Mouse (Mus musculus): Measurements from ENCODE around the gene Ddb1. TPM values are rescaled to one million over a fixed set of nuclear protein-coding genes. Genes with fewer than 3 reads are reported as not detected.

Ddb1 gene
- polyA plus RNA-seq, 1 experiment from 2014 or later = 251 TPM

DNA sequence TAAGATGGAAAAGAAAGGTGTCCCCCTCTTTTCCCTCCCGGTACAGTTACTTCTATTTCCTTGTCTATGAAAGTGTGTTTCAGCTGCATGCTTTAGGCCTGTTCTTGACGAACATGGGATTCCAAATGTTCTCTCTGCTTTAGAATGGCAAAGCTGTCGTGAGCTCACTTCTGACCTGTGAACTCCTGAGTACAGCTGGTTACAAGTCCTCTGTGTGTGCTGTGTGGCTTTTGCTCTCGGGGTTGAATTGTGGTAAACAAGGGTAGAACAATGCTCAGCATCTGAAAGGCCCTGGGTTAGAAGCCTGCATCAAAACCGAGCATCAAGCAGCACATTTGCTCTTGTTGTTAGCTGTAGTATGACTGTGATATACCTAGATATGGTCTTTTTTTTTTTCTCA is 42.8 kb upstream of the Ddb1 start:
- peaks cover 14% of the 10 kb centered on the region in 2 experiments; a peak in 3 of 4 replicates for H3K4me1 ChIP-seq (ENCODE audit: control insufficient read depth in 2 of 2, insufficient read depth in 2 of 2, low read length in 2 of 2)
- peak overlapping the region; percentile 91 to 99 for H3K27ac ChIP-seq (replicated peaks in 1 of 2; ENCODE audit: control insufficient read depth in 1 of 2, insufficient read depth in 1 of 2, low read depth in 2 of 2, low read length in 2 of 2)
- no peaks in the 10 kb centered on the region for H3K36me3 ChIP-seq (ENCODE audit: control insufficient read depth, insufficient read depth, low read length)
- no peak for ATAC-seq (ENCODE audit: insufficient number of reproducible peaks, insufficient read depth, low FRiP score, low read depth)
- H3K9ac ChIP-seq (ENCODE audit: low read length) = no peak overlapping the region; the same call in 1 of the 2 replicates
- 55% methylated on average over 5 of the region's 5 CpGs for WGBS
- no peaks in the 10 kb centered on the region for H3K9me3 ChIP-seq (ENCODE audit: control insufficient read depth, low read length)
- no peaks in the 10 kb centered on the region for H3K27me3 ChIP-seq (ENCODE audit: control insufficient read depth, insufficient read depth, low read length)
- H3K4me2 ChIP-seq (ENCODE audit: low read length) = no peak overlapping the region
- H3K4me3 ChIP-seq (ENCODE audit: control insufficient read depth in 1 of 2, insufficient read depth in 1 of 2, low read depth in 1 of 2, low read length in 2 of 2) = no peak overlapping the region

DNA sequence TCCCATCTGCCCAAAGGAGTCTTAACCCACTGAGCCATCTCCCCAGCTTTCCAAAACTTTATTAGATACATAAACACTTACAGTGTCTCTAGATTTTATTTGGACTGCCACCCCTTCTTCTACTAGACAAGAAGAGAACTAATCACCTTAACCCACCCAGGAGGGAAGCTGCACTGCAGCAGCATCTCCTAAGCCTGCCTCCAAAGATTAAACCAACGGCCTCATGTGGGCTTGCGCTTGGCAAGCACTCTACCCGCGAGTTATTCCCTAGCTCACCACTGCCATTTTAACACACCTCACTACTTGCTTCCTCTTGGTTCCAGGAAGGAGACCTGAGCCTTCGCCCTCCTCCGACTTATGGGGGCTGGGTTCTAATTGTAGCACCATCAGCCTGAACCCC is 40.8 kb upstream of the Ddb1 start:
- no peak overlapping the region for H3K4me2 ChIP-seq (ENCODE audit: low read length)
- H3K36me3 ChIP-seq (ENCODE audit: control insufficient read depth, insufficient read depth, low read length) = peaks cover 4% of the 10 kb centered on the region
- H3K4me1 ChIP-seq (ENCODE audit: control insufficient read depth in 2 of 2, insufficient read depth in 2 of 2, low read length in 2 of 2) = peaks cover 14% of the 10 kb centered on the region in 2 experiments; a peak in 3 of 4 replicates
- 76% methylated on average over 6 of the region's 6 CpGs for WGBS
- H3K9ac ChIP-seq (ENCODE audit: low read length) = no peak overlapping the region
- no peak overlapping the region for H3K27ac ChIP-seq (replicated peaks in 1 of 2; ENCODE audit: control insufficient read depth in 1 of 2, insufficient read depth in 1 of 2, low read depth in 2 of 2, low read length in 2 of 2)
- ATAC-seq (ENCODE audit: insufficient number of reproducible peaks, insufficient read depth, low FRiP score, low read depth) = no peak
- H3K9me3 ChIP-seq (ENCODE audit: control insufficient read depth, low read length) = no peaks in the 10 kb centered on the region
- no peak overlapping the region for H3K4me3 ChIP-seq (ENCODE audit: control insufficient read depth in 1 of 2, insufficient read depth in 1 of 2, low read depth in 1 of 2, low read length in 2 of 2)
- no peaks in the 10 kb centered on the region for H3K27me3 ChIP-seq (ENCODE audit: control insufficient read depth, insufficient read depth, low read length)

DNA sequence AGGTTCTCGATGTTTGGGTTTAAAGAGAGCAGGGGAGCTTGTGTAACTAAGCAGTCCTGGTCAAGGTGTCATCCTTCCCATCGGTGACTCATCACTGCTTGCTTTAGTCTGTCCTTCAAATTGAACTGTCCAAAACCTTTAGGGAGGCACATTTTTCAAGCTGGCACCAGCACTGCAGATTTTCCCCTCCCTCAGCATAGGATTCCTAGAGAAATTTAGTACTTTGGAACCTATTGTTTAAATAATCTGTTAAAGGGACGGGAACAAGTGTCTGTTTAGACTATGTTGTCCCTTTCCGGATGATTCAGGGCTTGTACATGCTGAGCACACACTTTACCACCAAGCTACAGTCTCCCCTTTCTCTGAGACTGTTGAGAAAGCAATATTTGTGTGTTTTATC is 39.9 kb upstream of the Ddb1 start:
- Histone ChIP-seq H3K4me2 (ENCODE audit: low read length) (no peak overlapping the region), H3K9ac (ENCODE audit: low read length) (no peak overlapping the region), H3K36me3 (ENCODE audit: control insufficient read depth, insufficient read depth, low read length) (peaks cover 13% of the 10 kb centered on the region), H3K4me3 (ENCODE audit: control insufficient read depth in 1 of 2, insufficient read depth in 1 of 2, low read depth in 1 of 2, low read length in 2 of 2) (no peak overlapping the region), H3K4me1 (ENCODE audit: control insufficient read depth in 2 of 2, insufficient read depth in 2 of 2, low read length in 2 of 2) (peaks cover 14% of the 10 kb centered on the region in 2 experiments; a peak in 3 of 4 replicates), H3K9me3 (ENCODE audit: control insufficient read depth, low read length) (no peaks in the 10 kb centered on the region), H3K27me3 (ENCODE audit: control insufficient read depth, insufficient read depth, low read length) (no peaks in the 10 kb centered on the region), H3K27ac (replicated peaks in 1 of 2; ENCODE audit: control insufficient read depth in 1 of 2, insufficient read depth in 1 of 2, low read depth in 2 of 2, low read length in 2 of 2) (no peak overlapping the region)
- WGBS = 59% methylated on average over 4 of the region's 4 CpGs
- no peak for ATAC-seq (ENCODE audit: insufficient number of reproducible peaks, insufficient read depth, low FRiP score, low read depth)

DNA sequence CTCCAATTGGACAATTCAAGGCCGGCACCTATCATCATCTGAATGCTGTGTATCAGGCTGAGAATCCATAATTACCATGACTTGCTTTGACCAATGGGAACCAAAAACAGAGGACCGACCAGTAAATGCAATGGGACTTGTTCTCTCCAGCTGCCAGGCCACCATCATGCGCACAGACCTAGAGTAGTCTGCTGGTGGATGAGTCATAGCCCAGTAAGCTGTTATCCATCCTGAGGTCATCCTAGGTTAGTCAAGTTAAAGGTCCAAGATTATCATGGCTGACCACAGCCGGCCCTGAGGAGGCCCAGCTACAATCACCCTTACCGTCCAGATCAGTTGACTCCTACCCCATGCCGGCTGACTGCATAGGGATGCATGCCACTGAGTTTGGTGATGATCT is 35.5 kb upstream of the Ddb1 start:
- H3K27ac ChIP-seq (replicated peaks in 1 of 2; ENCODE audit: control insufficient read depth in 1 of 2, insufficient read depth in 1 of 2, low read depth in 2 of 2, low read length in 2 of 2) = no peak overlapping the region
- no peak overlapping the region for H3K4me3 ChIP-seq (ENCODE audit: control insufficient read depth in 1 of 2, insufficient read depth in 1 of 2, low read depth in 1 of 2, low read length in 2 of 2)
- no peak overlapping the region for H3K9ac ChIP-seq (ENCODE audit: low read length)
- no peak overlapping the region for H3K4me2 ChIP-seq (ENCODE audit: low read length)
- no peaks in the 10 kb centered on the region for H3K9me3 ChIP-seq (ENCODE audit: control insufficient read depth, low read length)
- H3K4me1 ChIP-seq (ENCODE audit: control insufficient read depth in 2 of 2, insufficient read depth in 2 of 2, low read length in 2 of 2) = no peaks in the 10 kb centered on the region
- ATAC-seq (ENCODE audit: insufficient number of reproducible peaks, insufficient read depth, low FRiP score, low read depth) = no peak
- WGBS = 92% methylated on average over 6 of the region's 6 CpGs
- peaks cover 56% of the 10 kb centered on the region for H3K36me3 ChIP-seq (ENCODE audit: control insufficient read depth, insufficient read depth, low read length)
- H3K27me3 ChIP-seq (ENCODE audit: control insufficient read depth, insufficient read depth, low read length) = no peaks in the 10 kb centered on the region

DNA sequence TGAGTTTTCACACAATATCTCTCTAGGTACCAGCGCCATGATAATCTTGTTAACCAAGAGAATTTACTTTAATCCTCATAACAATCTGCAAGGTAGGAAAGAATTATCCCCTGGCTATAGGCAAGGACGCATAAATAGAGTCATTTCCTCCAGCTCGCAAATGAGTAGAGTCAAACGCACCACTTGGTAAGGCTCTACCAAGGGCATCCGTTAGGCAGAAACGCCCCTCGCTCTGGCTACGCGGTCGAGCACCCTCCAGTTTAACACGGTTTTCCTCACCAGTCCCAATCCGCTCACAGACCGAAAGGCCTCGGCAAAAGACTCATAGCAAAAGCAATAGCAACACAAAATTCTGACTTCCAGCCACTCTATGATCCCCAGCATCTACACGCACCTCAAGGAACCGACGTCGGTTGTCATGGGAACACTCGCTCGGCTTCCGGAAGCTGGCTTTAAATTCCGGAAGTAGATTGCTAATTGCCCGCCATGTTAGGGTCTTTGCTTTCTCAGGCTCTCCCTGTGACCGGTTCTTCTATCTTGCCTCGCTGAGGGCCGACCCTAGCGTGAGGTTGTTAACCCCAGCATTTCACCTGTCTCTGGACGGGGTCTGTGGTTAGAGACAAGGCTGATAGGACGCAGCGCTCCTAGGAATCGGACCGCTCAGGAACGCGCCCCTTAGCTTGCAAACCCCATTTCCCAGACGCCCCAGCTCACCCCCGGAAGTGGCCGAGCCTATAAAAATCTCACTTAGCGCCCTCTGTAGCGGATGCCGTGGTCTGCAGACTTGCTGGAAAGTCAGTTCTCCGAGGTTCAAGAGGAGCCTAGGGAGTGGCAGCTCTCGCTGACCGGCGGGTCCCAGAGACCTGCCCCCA is 28.2 kb upstream of the Ddb1 start, which contains the start of the genes Cyb561a3 and Tmem138:
TSS of gene Cyb561a3 (plus strand) at position 483 of the 872 bp plus-strand sequence.
TSS of gene Tmem138 (minus strand) at position 673 of the 872 bp plus-strand sequence.
- Histone ChIP-seq H3K4me2 (ENCODE audit: low read length) (peak within 1 kb of the TSS; percentile 88), H3K4me1 (ENCODE audit: control insufficient read depth in 2 of 2, insufficient read depth in 2 of 2, low read length in 2 of 2) (peaks cover 2 to 18% of the 10 kb centered on the region in 2 experiments; a peak in 3 of 4 replicates), H3K9ac (ENCODE audit: low read length) (peak within 1 kb of the TSS; percentile 79), H3K27ac (replicated peaks in 1 of 2; ENCODE audit: control insufficient read depth in 1 of 2, insufficient read depth in 1 of 2, low read depth in 2 of 2, low read length in 2 of 2) (peak within 1 kb of the TSS; percentile 92 to 95), H3K36me3 (ENCODE audit: control insufficient read depth, insufficient read depth, low read length) (peaks cover 46% of the 10 kb centered on the region), H3K9me3 (ENCODE audit: control insufficient read depth, low read length) (no peaks in the 10 kb centered on the region), H3K4me3 (ENCODE audit: control insufficient read depth in 1 of 2, insufficient read depth in 1 of 2, low read depth in 1 of 2, low read length in 2 of 2) (peak within 1 kb of the TSS; percentile 73 to 91), H3K27me3 (ENCODE audit: control insufficient read depth, insufficient read depth, low read length) (no peaks in the 10 kb centered on the region)
- ATAC-seq (ENCODE audit: insufficient number of reproducible peaks, insufficient read depth, low FRiP score, low read depth) = peak; percentile 89
- under 1% methylated on average over 44 of the region's 44 CpGs for WGBS

DNA sequence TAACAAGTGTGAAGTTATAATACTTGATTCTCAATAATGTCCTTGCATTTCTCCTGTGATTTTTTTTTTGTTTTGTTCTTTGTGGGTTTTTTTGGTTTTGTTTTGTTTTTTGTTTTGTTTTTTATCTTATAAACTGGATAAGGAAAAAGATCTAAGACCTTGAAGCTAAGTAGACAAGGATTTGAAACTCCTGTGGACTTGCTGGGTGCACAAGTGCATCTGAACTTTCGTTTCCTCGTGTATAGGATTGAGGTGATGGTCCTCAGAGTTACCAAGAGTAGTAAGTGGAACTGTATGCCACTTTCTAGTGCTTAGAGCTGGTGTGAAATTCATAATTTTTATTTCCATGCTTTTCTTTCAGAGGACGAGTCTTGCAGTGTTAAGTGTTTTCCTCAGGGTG is 25.0 kb upstream of the Ddb1 start:
- peaks cover 22% of the 10 kb centered on the region for H3K36me3 ChIP-seq (ENCODE audit: control insufficient read depth, insufficient read depth, low read length)
- no peaks in the 10 kb centered on the region for H3K27me3 ChIP-seq (ENCODE audit: control insufficient read depth, insufficient read depth, low read length)
- 78% methylated on average over 3 of the region's 3 CpGs for WGBS
- H3K4me1 ChIP-seq (ENCODE audit: control insufficient read depth in 2 of 2, insufficient read depth in 2 of 2, low read length in 2 of 2) = peaks cover 5 to 21% of the 10 kb centered on the region in 2 experiments
- no peak overlapping the region for H3K4me3 ChIP-seq (ENCODE audit: control insufficient read depth in 1 of 2, insufficient read depth in 1 of 2, low read depth in 1 of 2, low read length in 2 of 2)
- H3K4me2 ChIP-seq (ENCODE audit: low read length) = no peak overlapping the region
- H3K9me3 ChIP-seq (ENCODE audit: control insufficient read depth, low read length) = no peaks in the 10 kb centered on the region
- H3K27ac ChIP-seq (replicated peaks in 1 of 2; ENCODE audit: control insufficient read depth in 1 of 2, insufficient read depth in 1 of 2, low read depth in 2 of 2, low read length in 2 of 2) = no peak overlapping the region
- H3K9ac ChIP-seq (ENCODE audit: low read length) = no peak overlapping the region
- no peak for ATAC-seq (ENCODE audit: insufficient number of reproducible peaks, insufficient read depth, low FRiP score, low read depth)

DNA sequence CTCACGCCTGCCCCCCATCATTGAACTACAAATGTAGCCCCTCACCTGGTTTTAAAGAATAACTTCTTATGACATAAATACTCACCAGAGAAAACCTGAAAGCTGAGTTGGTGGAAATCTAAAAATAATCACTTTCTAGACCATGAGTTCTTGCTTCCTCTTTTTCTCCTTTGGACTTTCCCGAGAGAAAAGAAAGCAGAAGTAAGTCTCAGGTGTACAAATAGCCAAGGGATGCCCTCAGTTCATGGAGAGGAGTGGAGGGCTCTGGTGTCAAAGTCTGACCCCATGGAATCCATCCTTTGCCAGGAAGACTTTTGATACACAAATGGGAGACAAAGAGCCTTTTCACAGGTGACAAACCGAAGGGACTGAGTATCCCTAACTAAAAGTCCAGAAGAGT is 24.4 kb upstream of the Ddb1 start:
- H3K4me3 ChIP-seq (ENCODE audit: control insufficient read depth in 1 of 2, insufficient read depth in 1 of 2, low read depth in 1 of 2, low read length in 2 of 2) = no peak overlapping the region
- WGBS = 82% methylated on average over 3 of the region's 3 CpGs
- peaks cover 5 to 21% of the 10 kb centered on the region in 2 experiments for H3K4me1 ChIP-seq (ENCODE audit: control insufficient read depth in 2 of 2, insufficient read depth in 2 of 2, low read length in 2 of 2)
- no peak overlapping the region for H3K9ac ChIP-seq (ENCODE audit: low read length)
- no peak overlapping the region for H3K4me2 ChIP-seq (ENCODE audit: low read length)
- peaks cover 22% of the 10 kb centered on the region for H3K36me3 ChIP-seq (ENCODE audit: control insufficient read depth, insufficient read depth, low read length)
- H3K27ac ChIP-seq (replicated peaks in 1 of 2; ENCODE audit: control insufficient read depth in 1 of 2, insufficient read depth in 1 of 2, low read depth in 2 of 2, low read length in 2 of 2) = no peak overlapping the region
- H3K27me3 ChIP-seq (ENCODE audit: control insufficient read depth, insufficient read depth, low read length) = no peaks in the 10 kb centered on the region
- no peaks in the 10 kb centered on the region for H3K9me3 ChIP-seq (ENCODE audit: control insufficient read depth, low read length)
- no peak for ATAC-seq (ENCODE audit: insufficient number of reproducible peaks, insufficient read depth, low FRiP score, low read depth)

Measured in heart, embryonic 14.5 days (tissue).